Mouse (Mus musculus) megakaryocyte, embryonic 14.5 days (primary cell): ENCODE data around the gene Tubb5.

Experiments
- FLI1 ChIP-seq: IDR thresholded peaks from 2 replicates; pipeline ENCODE4 v1.6.1; 2012; ENCODE audit warnings: low read length, inconsistent platforms, mixed read lengths
- GATA1 ChIP-seq: IDR thresholded peaks from 3 replicates; pipeline ENCODE4 v1.6.1; 2012; ENCODE audit warnings: mixed read lengths, low read length, inconsistent platforms, borderline replicate concordance

GRCm38 (mm10) chr17:35824402-35824801 lies 13.7 kb downstream of the Tubb5 start:
- TF ChIP-seq GATA1 (no peak), FLI1 (no peak)
